Comparison of ENCODE assay signal across 1 mouse cellular context in genomic region chr10:20311918-20312735, GRCm38 (mm10).
TF ChIP-seq lines count a peak whose summit lies in the region.

Gene Bclaf1, plus strand, starts transcription at chr10:20312469.

TF ChIP-seq in MEL, 35 proteins besides CTCF, POLR2A, EP300 and RAD21 (continued from another document):
- TF ChIP-seq ZKSCAN1 (IDR thresholded peaks at IDR 0.05; ENCODE audit: low read depth, low read length) (no peak), ZMIZ1 (IDR thresholded peaks at IDR 0.05; ENCODE audit: low read depth, low read length) (peak; percentile 92), MYC (IDR thresholded peaks at IDR 0.05; ENCODE audit: low read depth, low read length) (no peak; the same call in none of the 2 replicates), UBTF (IDR thresholded peaks at IDR 0.05; ENCODE audit: borderline replicate concordance, insufficient read depth, low read depth, low read length) (peak; percentile 83; the same call in 1 of the 2 replicates)
TF ChIP-seq in MEL: peak in this region for 16.
